Comparison of ENCODE assay signal across 20 mouse cellular contexts in the genomic region with DNA sequence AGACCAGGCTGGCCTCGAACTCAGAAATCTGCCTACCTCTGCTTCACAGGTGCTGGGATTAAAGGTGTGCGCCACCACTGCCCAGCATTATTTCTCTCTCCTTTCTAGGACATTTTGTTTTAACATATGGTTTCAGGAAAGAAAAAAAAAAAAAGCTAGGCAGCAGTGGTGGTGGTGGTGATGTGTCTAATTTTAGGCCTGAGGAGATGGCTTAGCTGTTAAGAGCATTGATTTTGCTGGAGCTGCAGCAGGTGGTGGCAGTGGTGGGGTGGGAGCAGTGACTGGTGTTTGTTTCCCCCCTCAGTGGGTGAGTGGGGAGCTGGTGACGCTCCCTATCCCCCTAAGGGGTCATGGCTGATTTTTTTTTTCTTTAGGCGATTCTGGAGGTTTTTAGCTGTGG. TPM values are rescaled to one million over a fixed set of nuclear protein-coding genes. Genes with fewer than 3 reads are reported as not detected.
DNase-seq lines count a peak whose midpoint lies in the region; ATAC-seq and TF ChIP-seq lines count a peak whose summit lies in the region.
"Had no signal": no experiment of that assay in that cellular context is flagged by ENCODE, and none has a peak within 500 bp of the region (broad histone marks: within the 10 kb centered on the region; RNA-seq: fewer than 3 reads in every experiment).

No protein-coding gene starts in this region.

- H3K4me2 ChIP-seq in embryonic facial prominence, embryonic 14.5 days (ENCODE audit: low read depth, low read length): no peak overlapping the region
- H3K4me2 ChIP-seq: embryonic facial prominence, embryonic 12.5 days; heart, embryonic 12.5 days; hindbrain, embryonic 15.5 days; intestine, embryonic 15.5 days; midbrain, embryonic 12.5 days had no signal

- peak; percentile 20 for DNase-seq in embryonic facial prominence, embryonic 14.5 days (ENCODE audit: low spot score)
- no peak for DNase-seq in embryonic facial prominence, embryonic 10.5 days (ENCODE audit: low spot score)
- DNase-seq in layer of hippocampus, adult 2 months (ENCODE audit: low spot score in 2 of 2): no peak
- no peak for DNase-seq in layer of hippocampus, postnatal 14 days (ENCODE audit: low spot score in 2 of 2)
- DNase-seq in right cerebral cortex, postnatal 25 days: peak; percentile 29
- DNase-seq in right cerebral cortex, postnatal 10 days (ENCODE audit: low spot score in 2 of 2): no peak
- no peak for DNase-seq in adrenal gland, postnatal 4 days (ENCODE audit: low spot score in 2 of 2)
- DNase-seq: adrenal gland, postnatal 10 days; cerebellum, adult 9-10 months; kidney, adult 8-10 months; layer of hippocampus, postnatal 36 days; right cerebral cortex, postnatal 4 days; thymus, postnatal 36 days had no signal

- H3K4me3 ChIP-seq in embryonic facial prominence, embryonic 14.5 days (ENCODE audit: low read depth, low read length): no peak overlapping the region
- no peak overlapping the region for H3K4me3 ChIP-seq in embryonic facial prominence, embryonic 10.5 days
- H3K4me3 ChIP-seq in layer of hippocampus, adult 2 months: no peak overlapping the region
- H3K4me3 ChIP-seq: embryonic facial prominence, embryonic 12.5 days; heart, embryonic 12.5 days; hindbrain, embryonic 15.5 days; intestine, embryonic 15.5 days; midbrain, embryonic 12.5 days had no signal

- 55% methylated on average over 4 of the region's 4 CpGs for WGBS in embryonic facial prominence, embryonic 14.5 days
- 76% methylated on average over 4 of the region's 4 CpGs for WGBS in embryonic facial prominence, embryonic 10.5 days

- no peak overlapping the region; the same call in 1 of the 2 replicates for H3K27ac ChIP-seq in embryonic facial prominence, embryonic 14.5 days (replicated peaks; ENCODE audit: low read depth, low read length)
- H3K27ac ChIP-seq in embryonic facial prominence, embryonic 10.5 days (replicated peaks): no peak overlapping the region
- H3K27ac ChIP-seq in layer of hippocampus, adult 2 months: peak overlapping the region; percentile 48; the same call in 1 of the 2 replicates
- H3K27ac ChIP-seq: hindbrain, embryonic 15.5 days; intestine, embryonic 15.5 days; midbrain, embryonic 12.5 days had no signal

- H3K36me3 ChIP-seq in embryonic facial prominence, embryonic 14.5 days (ENCODE audit: control insufficient read depth, insufficient read depth, low read length): peaks cover 20% of the 10 kb centered on the region
- peaks cover 23% of the 10 kb centered on the region for H3K36me3 ChIP-seq in embryonic facial prominence, embryonic 10.5 days (replicated peaks)

- ATAC-seq in embryonic facial prominence, embryonic 14.5 days (ENCODE audit: low read depth): no peak
- ATAC-seq: activated CD4-positive, CD25-positive, alpha-beta regulatory T cell, adult 4 months; forebrain, embryonic 14.5 days; intestine, embryonic 15.5 days had no signal

- H3K9me3 ChIP-seq in embryonic facial prominence, embryonic 14.5 days (ENCODE audit: control insufficient read depth, low read length): no peaks in the 10 kb centered on the region
- H3K9me3 ChIP-seq in embryonic facial prominence, embryonic 10.5 days: no peaks in the 10 kb centered on the region
- H3K9me3 ChIP-seq: embryonic facial prominence, embryonic 12.5 days; heart, embryonic 12.5 days; hindbrain, embryonic 15.5 days; intestine, embryonic 15.5 days; midbrain, embryonic 12.5 days had no signal

- no peaks in the 10 kb centered on the region for H3K27me3 ChIP-seq in embryonic facial prominence, embryonic 14.5 days (replicated peaks; ENCODE audit: control insufficient read depth, insufficient read depth, low read length)
- H3K27me3 ChIP-seq in embryonic facial prominence, embryonic 10.5 days (replicated peaks; ENCODE audit: low read depth, poor library complexity, severe bottlenecking): no peaks in the 10 kb centered on the region
- H3K27me3 ChIP-seq: embryonic facial prominence, embryonic 12.5 days; heart, embryonic 12.5 days; hindbrain, embryonic 15.5 days; intestine, embryonic 15.5 days; midbrain, embryonic 12.5 days had no signal

- no peak overlapping the region for H3K9ac ChIP-seq in embryonic facial prominence, embryonic 14.5 days (ENCODE audit: low read depth, low read length)
- H3K9ac ChIP-seq: embryonic facial prominence, embryonic 12.5 days; heart, embryonic 12.5 days; hindbrain, embryonic 15.5 days; intestine, embryonic 15.5 days; midbrain, embryonic 12.5 days had no signal

- TF ChIP-seq CTCF in layer of hippocampus, adult 2 months (conservative IDR thresholded peaks at IDR 0.05): no peak

- H3K4me1 ChIP-seq in embryonic facial prominence, embryonic 14.5 days (ENCODE audit: control insufficient read depth, insufficient read depth, low read length): peaks cover 12% of the 10 kb centered on the region
- peaks cover 17% of the 10 kb centered on the region for H3K4me1 ChIP-seq in embryonic facial prominence, embryonic 10.5 days

RNA-seq across cellular contexts. Expression of a gene that starts 38.6 kb away (rescaled TPM):
- 141 and 168 TPM in 2 replicates for polyA plus RNA-seq in embryonic facial prominence, embryonic 14.5 days (2014; fragmentation: Nextera tagmentation; extraction: Ambion mirVana)
- polyA plus RNA-seq in embryonic facial prominence, embryonic 10.5 days (2016; fragmentation: Nextera tagmentation; extraction: Ambion mirVana): 200 and 207 TPM in 2 replicates
- total RNA-seq in layer of hippocampus, adult 2 months (2021): 100 to 1,000 TPM; 222 to 227 TPM
- total RNA-seq in layer of hippocampus, postnatal 14 days (2021): 100 to 1,000 TPM; 228 TPM
- 100 to 1,000 TPM; 266 to 270 TPM for total RNA-seq in adrenal gland, postnatal 4 days (2021)

Comparison
In these comparisons a context has a peak if more than half of its experiments do, and no peak if none do; other contexts are left out.
1. DNase-seq: peak in embryonic facial prominence, embryonic 14.5 days (single experiment) and right cerebral cortex, postnatal 25 days (single experiment); none in embryonic facial prominence, embryonic 10.5 days (single experiment), layer of hippocampus, adult 2 months (0 of 2), layer of hippocampus, postnatal 14 days (0 of 2), right cerebral cortex, postnatal 10 days (0 of 2) and adrenal gland, postnatal 4 days (0 of 2).